Mouse (Mus musculus): ENCODE data around the gene Pogz.

GRCm38 (mm10) chr3:94813651-94814050 is 23.7 kb upstream of the Pogz start:
- no peak for TF ChIP-seq USF1 (IDR thresholded peaks at IDR 0.05; ENCODE audit: low read depth)
- TF ChIP-seq CTCF (IDR thresholded peaks at IDR 0.05; ENCODE audit: control insufficient read depth, insufficient read depth, insufficient read length): no peak
- no peak for TF ChIP-seq FOSL1 (IDR thresholded peaks at IDR 0.05; ENCODE audit: insufficient read depth, low read length, poor library complexity, severe bottlenecking)
- TF ChIP-seq MYOD1 (IDR thresholded peaks at IDR 0.05; ENCODE audit: control insufficient read depth, insufficient read length, low read depth): no peak
- TF ChIP-seq MYOG (IDR thresholded peaks at IDR 0.05; ENCODE audit: control insufficient read depth, extremely low read depth, insufficient read length): no peak
- no peak for TF ChIP-seq CEBPB (IDR thresholded peaks at IDR 0.05; ENCODE audit: low read depth)
